Mouse (Mus musculus) c-Kit-positive CD71-negative TER-119-negative erythroid progenitor cells, embryonic 14.5 days (primary cell): ENCODE data around the gene Nfya.

Experiments used
- DNase-seq: peaks from one replicate; pipeline ENCODE4 v3.0.0-alpha.2; 2013; ENCODE audit warnings: low read depth

The Nfya gene

GRCm38 (mm10) chr17:48341947-48342346 lies 67.8 kb downstream of the Nfya start:
- no peak for DNase-seq

- DNase-seq, result no peak
Measured at GRCm38 (mm10) chr17:48340267-48340666, 69.4 kb downstream of the Nfya start.
